Mouse (Mus musculus) hindlimb bud, embryonic 11.5 days (tissue): ENCODE data around the gene Piezo1.

Experiments used
- DNase-seq: peaks from one replicate; pipeline ENCODE4 v3.0.0-alpha.2; 2012; ENCODE audit warnings: low read depth, low spot score; ENCODE audit errors: extremely low spot score

The Piezo1 gene

DNA sequence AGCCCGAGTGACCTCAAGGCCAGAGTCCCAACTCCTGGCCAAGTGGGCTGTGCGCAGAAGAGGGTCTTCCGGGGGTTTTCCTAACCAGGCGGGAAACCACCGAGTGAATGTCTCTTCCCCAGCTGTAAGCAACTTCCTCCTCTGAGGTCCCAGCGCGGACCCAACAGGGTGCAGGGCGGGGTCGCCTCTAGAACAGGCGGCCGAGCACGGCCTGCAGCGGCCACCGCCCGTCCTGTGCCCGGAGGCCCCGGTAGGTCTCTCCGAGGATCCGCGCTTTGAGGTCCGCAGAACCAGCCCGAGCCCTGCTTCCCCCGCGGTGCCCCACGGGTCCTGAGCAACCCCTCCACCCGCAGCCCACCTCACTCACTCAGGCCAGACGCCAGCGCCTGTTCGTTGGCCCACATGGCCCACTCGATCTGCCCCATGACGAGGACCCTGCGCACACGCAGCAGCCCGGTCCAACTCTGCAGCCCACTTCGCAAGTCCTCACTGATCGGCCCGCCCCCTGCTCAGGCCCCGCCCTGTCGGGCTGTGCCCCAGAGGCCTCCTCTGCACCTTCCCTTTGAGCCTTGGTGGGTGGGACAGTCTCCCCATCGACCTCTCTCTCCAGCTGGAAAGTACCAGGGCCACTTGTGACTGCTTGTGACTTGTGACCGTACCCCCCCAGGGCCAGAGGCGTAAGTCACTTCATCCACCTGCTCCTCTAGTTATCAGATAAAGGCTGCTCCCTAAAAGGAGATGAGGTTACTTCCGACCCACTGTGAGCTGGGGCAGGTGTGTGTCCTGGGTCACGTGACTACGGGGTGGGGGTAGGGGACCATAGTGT lies 118.5 kb downstream of the Piezo1 start, which contains the start of gene Cyba:
Gene Cyba (minus strand): TSS at position 488 of the 826 bp plus-strand sequence.
- DNase-seq: no peak
